Mouse (Mus musculus) C2C12 (cell line): ENCODE results near the gene Adh6a.

Experiments used
- CEBPB ChIP-seq: IDR thresholded peaks from one replicate; pipeline ENCODE4 v1.6.1; 2011; ENCODE audit warnings: low read depth, mild to moderate bottlenecking, control low read depth, moderate library complexity
- CTCF ChIP-seq: IDR thresholded peaks from one replicate; pipeline ENCODE4 v1.5.1; 2011; ENCODE audit not compliant: control insufficient read depth, insufficient read depth, insufficient read length
- FOSL1 ChIP-seq: IDR thresholded peaks from one replicate; pipeline ENCODE4 v1.8.0; 2011; ENCODE audit warnings: mild to moderate bottlenecking, low read length; ENCODE audit not compliant: poor library complexity, insufficient read depth, severe bottlenecking
- MAX ChIP-seq: IDR thresholded peaks from one replicate; pipeline ENCODE4 v1.6.1; 2011; ENCODE audit warnings: mild to moderate bottlenecking, control low read depth
- MYOD1 ChIP-seq: IDR thresholded peaks from one replicate; pipeline ENCODE4 v1.6.1; 2011; ENCODE audit warnings: low read depth; ENCODE audit not compliant: control insufficient read depth, insufficient read length
- MYOG ChIP-seq: IDR thresholded peaks from one replicate; pipeline ENCODE4 v1.6.1; 2011; ENCODE audit not compliant: control insufficient read depth, insufficient read length; ENCODE audit errors: extremely low read depth
- USF1 ChIP-seq: IDR thresholded peaks from one replicate; pipeline ENCODE4 v1.6.1; 2011; ENCODE audit warnings: low read depth, mild to moderate bottlenecking, control low read depth, moderate library complexity

DNA sequence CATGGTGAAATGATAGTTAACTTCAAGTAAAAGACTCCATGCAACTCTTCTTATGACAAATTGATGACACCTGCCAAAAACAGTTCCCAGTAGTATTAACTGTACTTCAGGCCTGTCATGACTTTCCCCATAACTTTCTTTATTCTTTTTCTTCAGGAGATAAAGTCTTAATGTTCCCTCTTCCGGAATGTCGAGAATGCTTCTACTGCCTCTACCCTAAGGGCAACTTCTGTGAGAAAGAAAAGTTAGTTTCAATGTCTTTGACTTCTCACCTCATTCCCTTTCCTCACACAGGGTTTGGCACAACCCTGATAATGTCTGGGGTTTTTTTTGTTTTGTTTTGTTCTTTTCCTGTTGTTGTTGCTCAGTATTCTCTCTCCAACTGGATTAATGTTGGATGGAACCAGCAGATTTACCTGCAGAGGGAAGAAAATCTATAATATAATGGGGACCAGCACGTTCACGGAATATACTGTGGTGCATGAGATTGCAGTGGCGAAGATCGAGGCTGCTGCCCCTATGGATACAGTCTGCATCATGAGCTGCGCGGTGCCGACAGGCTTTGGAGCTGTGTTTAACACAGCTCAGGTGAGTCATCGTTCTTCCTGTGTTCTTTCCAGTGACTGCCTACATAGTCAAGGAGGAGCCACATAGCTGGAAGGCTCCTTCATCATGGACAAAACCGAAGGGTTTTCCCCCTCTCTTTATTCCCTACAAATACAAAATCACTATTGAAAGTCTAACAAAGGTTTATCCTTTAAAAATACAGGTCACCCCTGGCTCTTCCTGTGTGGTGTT is 39.1 kb downstream of the Adh6a start:
- TF ChIP-seq MAX (no peak), CTCF (no peak), FOSL1 (no peak), MYOG (no peak), CEBPB (no peak), MYOD1 (no peak), USF1 (no peak)
